Mouse (Mus musculus) embryonic facial prominence, embryonic 10.5 days (tissue): ENCODE measurements at regions not wholly inside any gene's neighbourhood (a gene's known extent, or its start where the extent isn't known, plus 50 kb on each side); places are given as distances from the start of the nearest gene placed in this dataset.
A peak's percentile ranks its signal among the peaks of the same experiment; 100 is the strongest.
"Not testable (repeated sequence)": the region's sequence is repeated elsewhere in the genome, so short reads cannot be mapped to it uniquely, and the experiment has no call there.

Experiments used
- DNase-seq: peaks from one replicate; pipeline ENCODE4 v3.0.0-alpha.2; 2017; ENCODE audit warnings: low spot score
- H3K27ac ChIP-seq: fragments of 300-500 bp; sonication (generic); replicated peaks from 2 replicates; pipeline ENCODE4 v1.5.1; 2016; ENCODE audit warnings: mild to moderate bottlenecking
- H3K27me3 ChIP-seq: fragments of 300-500 bp; sonication (generic); replicated peaks from 2 replicates; pipeline ENCODE4 v1.6.1; 2016; ENCODE audit warnings: low read depth, mild to moderate bottlenecking; ENCODE audit not compliant: poor library complexity, severe bottlenecking
- H3K36me3 ChIP-seq: fragments of 300-500 bp; sonication (generic); replicated peaks from 2 replicates; pipeline ENCODE4 v1.6.1; 2016; ENCODE audit warnings: mild to moderate bottlenecking, moderate library complexity
- H3K4me1 ChIP-seq: fragments of 300-500 bp; sonication (generic); 2 replicates; pipeline ENCODE4 v1.6.1; 2016
- H3K4me3 ChIP-seq: fragments of 300-500 bp; sonication (generic); 2 replicates; pipeline ENCODE4 v1.5.1; 2016; ENCODE audit warnings: mild to moderate bottlenecking, moderate library complexity
- H3K9me3 ChIP-seq: fragments of 300-500 bp; sonication (generic); 2 replicates; pipeline ENCODE4 v1.6.1; 2016; ENCODE audit warnings: mild to moderate bottlenecking
- WGBS: fragments of 180-500 bp; shearing (Covaris S2); methylation state at CpG from one replicate; pipeline ENCODE4 v1.1.7; 2016; 5-methylcytosine and 5-hydroxymethylcytosine counted together

DNA sequence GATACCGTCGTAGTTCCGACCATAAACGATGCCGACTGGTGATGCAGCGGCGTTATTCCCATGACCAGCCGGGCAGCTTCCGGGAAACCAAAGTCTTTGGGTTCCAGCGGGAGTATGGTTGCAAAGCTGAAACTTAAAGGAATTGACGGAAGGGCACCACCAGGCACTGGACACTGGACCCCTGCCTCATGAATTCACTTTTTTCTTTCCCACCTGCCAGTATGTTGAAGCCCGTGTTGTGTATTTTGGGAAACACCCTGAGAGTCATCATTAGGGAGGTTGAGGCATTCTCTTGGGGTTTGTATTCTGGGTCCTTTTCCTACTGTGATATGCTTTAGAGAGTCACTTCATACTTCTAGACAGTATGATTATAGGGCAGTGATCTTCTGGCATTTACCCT, 197.9 kb downstream of the Samd9l start:
- 56% methylated on average over 12 of the region's 12 CpGs for WGBS
- H3K4me1 ChIP-seq, H3K4me3 ChIP-seq, H3K36me3 ChIP-seq, H3K27ac ChIP-seq, H3K27me3 ChIP-seq: not testable (repeated sequence)
- peak; percentile 76 for DNase-seq
- H3K9me3 ChIP-seq: peaks cover 26% of the 10 kb centered on the region

DNA sequence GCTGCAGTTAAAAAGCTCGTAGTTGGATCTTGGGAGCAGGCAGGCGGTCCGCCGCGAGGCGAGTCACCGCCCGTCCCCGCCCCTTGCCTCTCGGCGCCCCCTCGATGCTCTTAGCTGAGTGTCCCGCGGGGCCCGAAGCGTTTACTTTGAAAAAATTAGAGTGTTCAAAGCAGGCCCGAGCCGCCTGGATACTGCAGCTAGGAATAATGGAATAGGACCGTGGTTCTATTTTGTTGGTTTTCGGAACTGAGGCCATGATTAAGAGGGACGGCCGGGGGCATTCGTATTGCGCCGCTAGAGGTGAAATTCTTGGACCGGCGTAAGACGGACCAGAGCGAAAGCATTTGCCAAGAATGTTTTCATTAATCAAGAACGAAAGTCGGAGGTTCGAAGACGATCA, 198.3 kb downstream of the Samd9l start:
- no peaks in the 10 kb centered on the region for H3K4me1 ChIP-seq
- H3K9me3 ChIP-seq: peaks cover 24% of the 10 kb centered on the region
- no peaks in the 10 kb centered on the region for H3K27me3 ChIP-seq
- no peaks in the 10 kb centered on the region for H3K36me3 ChIP-seq
- WGBS: 64% methylated on average over 33 of the region's 33 CpGs
- no peak for DNase-seq
- no peak overlapping the region for H3K4me3 ChIP-seq
- H3K27ac ChIP-seq: no peak overlapping the region

DNA sequence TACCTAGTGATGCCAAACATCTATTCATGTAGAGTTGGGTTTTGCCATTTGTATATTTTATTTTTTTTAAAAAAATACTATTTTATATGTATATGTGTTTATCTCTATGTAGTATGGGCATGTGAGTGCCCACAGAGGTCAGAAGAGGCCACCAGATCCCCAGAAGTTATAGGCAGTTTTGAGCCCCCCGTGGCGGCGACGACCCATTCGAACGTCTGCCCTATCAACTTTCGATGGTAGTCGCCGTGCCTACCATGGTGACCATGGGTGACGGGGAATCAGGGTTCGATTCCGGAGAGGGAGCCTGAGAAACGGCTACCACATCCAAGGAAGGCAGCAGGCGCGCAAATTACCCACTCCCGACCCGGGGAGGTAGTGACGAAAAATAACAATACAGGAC, 198.8 kb downstream of the Samd9l start:
- not testable (repeated sequence) for H3K27me3 ChIP-seq
- 85% methylated on average over 18 of the region's 18 CpGs for WGBS

DNA sequence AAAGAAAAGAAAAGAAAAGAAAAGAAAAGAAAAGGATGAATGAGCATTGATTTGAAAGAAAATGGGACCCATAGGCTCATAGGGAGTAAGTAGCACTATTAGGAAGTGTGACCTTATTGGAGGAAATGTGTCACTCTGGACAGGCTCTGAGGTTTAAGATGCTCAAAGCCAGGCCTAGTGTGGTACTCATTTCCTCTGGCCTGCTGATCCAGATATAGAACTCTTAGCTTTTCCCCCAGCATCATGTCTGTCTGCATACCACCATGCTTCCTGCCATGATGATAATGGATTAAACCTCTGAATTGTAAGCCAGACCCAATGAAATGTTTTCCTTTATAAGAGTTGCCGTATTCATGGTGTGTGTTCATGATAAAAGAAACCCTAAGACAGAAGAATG, 206.9 kb downstream of the Samd9l start:
- H3K36me3 ChIP-seq, H3K4me1 ChIP-seq, H3K27me3 ChIP-seq, DNase-seq, H3K27ac ChIP-seq, H3K4me3 ChIP-seq: not testable (repeated sequence)
- WGBS: 71% methylated on average over 1 of the region's 1 CpGs
- peaks cover 24% of the 10 kb centered on the region for H3K9me3 ChIP-seq

More for the DNA sequence above, 198.8 kb downstream of the Samd9l start:
- not testable (repeated sequence) for H3K36me3 ChIP-seq, H3K4me3 ChIP-seq, H3K4me1 ChIP-seq, H3K27ac ChIP-seq
- peak; percentile 91 for DNase-seq
- peaks cover 24% of the 10 kb centered on the region for H3K9me3 ChIP-seq

DNA sequence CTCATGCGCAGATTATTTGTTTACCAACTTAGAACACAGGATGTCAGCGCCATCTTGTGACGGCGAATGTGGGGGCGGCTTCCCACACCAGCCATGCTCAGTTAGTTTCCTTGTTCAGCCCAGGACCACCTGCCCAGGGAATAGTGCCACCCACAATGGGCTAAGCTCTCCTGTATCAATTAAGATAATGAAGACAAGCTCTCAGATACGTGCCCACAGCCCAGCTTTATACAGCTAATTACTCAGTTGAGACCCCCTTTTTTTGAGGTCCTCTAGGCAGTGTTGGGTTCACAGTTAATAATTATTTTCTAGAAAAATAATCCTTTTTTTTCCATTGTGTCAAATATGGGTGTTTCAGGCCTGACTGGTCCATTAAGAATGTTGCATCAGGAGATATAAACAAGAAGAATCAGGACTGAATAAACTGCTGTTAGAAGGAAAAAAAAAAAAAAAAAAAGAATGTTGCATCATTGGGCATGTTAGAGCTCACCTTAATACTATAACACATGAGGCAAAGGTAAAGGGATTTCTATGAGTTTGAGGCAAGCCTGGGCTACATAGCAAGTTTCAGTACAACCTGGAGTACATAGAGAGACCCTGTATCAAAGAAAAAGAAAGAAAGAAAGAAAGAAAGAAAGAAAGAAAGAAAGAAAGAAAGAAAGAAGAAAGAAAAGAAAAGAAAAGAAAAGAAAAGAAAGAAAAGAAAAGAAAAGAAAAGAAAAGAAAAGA, 207.5 kb downstream of the Samd9l start:
- H3K4me1 ChIP-seq, DNase-seq, H3K27me3 ChIP-seq, H3K36me3 ChIP-seq, H3K4me3 ChIP-seq, H3K27ac ChIP-seq: not testable (repeated sequence)
- WGBS: 84% methylated on average over 6 of the region's 6 CpGs
- H3K9me3 ChIP-seq: peaks cover 20% of the 10 kb centered on the region

DNA sequence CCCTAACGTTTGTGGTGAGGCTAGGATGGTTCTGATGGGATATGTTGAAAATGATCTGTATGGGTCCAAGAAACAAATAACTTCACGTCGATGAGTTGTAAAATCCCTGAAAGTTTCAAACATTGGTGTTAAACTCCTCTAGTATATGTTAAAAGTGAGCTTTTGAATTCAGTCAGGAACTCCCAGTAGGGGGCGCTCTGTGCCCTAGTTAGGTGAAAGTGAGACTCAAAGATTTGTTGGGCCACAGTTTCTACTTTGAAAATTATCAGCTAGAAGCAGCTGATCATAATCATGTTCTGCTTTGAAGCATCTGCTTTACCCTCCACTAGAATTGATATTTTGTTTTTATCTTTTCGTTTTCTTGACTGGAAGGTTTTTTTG, 215.6 kb downstream of the Samd9l start:
- H3K4me1 ChIP-seq: no peaks in the 10 kb centered on the region
- DNase-seq: peak; percentile 29
- H3K36me3 ChIP-seq: no peaks in the 10 kb centered on the region
- 0 out of 2 replicates have a peak, but pooled peaks cover 4% of the 10 kb centered on the region for H3K27me3 ChIP-seq
- H3K9me3 ChIP-seq: peaks cover 38% of the 10 kb centered on the region
- H3K27ac ChIP-seq: no peak overlapping the region
- WGBS: 43% methylated on average over 5 of the region's 5 CpGs
- H3K4me3 ChIP-seq: no peak overlapping the region

DNA sequence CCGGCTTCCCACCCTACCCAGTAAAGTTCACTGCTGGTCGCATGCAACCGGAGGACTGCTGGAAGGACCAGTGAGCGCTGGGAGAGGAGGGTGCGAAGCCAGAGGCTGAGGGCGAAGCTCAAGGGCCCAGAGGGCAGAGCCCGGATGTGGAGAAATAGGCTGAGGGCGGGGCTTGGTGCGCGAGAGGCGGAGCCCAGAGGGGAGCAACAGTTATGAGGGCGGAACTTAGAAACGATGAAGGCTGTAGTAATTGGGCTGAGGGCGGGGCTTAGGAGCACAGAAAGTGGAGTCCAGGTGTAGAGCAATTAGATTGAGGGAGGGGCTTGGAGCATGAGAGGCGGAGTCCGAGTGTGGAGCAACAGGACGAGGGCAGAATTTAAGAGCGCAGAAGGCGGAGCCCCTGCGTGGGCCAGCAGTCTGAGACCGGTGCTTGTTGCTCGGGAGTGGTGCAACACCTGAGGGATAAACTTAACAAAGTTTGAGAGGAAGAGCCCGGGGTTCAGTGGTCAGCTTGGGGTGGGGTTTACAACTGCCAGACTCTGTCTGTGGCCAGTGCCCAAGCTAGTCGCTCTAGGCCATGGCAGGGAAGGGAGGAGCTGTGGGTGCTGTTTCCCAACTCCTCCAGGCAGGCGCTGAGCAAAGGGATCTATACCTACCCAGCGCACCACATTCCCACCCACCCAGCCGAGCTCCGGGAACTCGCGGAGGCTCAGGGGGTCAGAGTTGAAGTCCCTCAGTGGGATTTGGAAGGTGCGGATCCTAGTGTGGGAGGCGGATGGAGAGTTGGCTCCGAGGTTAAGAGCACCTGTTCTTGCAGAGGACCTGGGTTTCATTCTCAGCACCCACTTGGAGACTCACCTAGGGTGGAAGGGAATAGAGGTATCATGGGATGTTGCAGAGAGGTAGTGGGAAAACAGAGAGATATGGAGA, 216.2 kb downstream of the Samd9l start:
- H3K9me3 ChIP-seq: peaks cover 38% of the 10 kb centered on the region
- 0 out of 2 replicates have a peak, but pooled peaks cover 4% of the 10 kb centered on the region for H3K27me3 ChIP-seq
- WGBS: 44% methylated on average over 33 of the region's 33 CpGs
- H3K4me1 ChIP-seq: no peaks in the 10 kb centered on the region
- DNase-seq: peak; percentile 38
- no peaks in the 10 kb centered on the region for H3K36me3 ChIP-seq
- peak overlapping the region; percentile 36 for H3K4me3 ChIP-seq
- H3K27ac ChIP-seq: no peak overlapping the region

DNA sequence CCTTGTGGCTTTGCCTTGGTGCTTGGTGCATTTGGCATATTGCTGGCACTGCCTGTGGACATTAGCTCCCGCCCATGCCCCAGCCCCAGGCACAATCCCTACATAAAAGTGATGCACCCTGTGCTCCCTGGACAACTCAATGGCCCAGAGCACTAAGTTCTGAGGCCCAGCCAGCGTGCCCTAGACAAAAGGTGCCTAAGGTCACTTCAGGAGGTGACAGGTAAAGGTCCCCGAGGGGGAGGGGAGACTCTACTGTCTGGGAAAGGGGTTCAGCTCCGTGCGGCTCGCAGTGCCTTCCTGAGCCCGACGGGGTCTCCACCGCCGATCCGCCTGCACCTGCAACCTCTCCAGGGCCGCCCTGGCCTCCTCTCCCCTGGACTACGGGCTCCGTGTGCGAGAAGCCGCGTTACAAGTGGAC, 216.9 kb downstream of the Samd9l start:
- H3K27me3 ChIP-seq, H3K4me1 ChIP-seq, DNase-seq, H3K36me3 ChIP-seq, H3K27ac ChIP-seq: not testable (repeated sequence)
- Histone ChIP-seq H3K4me3 (peak overlapping the region; percentile 36), H3K9me3 (peaks cover 38% of the 10 kb centered on the region)
- 36% methylated on average over 17 of the region's 17 CpGs for WGBS

DNA sequence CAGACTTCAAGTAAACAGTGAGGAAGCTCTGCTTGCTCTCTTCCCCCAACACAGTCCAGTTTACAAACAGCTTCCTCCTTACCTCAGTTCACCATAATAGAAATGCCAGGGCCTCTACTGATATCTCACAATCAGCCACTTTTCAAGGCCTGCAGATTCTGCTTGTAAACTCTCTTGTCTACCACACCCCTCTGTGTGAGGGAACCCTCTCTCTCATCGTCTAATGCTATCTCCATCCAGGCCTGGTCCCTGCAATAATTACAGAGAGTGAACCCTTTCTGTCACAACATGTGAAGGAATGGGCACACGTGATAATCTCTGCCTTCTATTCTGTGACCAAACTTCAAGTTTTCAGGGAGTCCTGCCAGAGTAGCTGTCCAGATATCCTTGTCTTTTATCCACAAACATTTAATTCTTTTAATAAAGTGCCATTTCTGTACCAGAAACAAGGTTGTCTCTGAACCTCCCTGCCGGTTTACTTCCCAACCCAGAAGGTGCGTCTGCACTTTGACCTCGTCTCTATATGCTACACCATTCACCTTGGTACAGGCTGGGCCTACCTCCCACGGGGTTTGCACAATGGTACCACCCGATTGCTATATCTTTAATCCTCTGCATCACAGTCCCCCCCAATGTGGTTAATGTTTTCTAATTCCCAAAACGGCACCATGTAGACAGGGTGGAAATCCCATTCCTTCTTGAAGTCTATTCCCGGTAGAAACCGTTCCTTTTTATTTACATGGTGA, 219.6 kb downstream of the Samd9l start:
- DNase-seq, H3K27ac ChIP-seq, H3K27me3 ChIP-seq, H3K4me3 ChIP-seq, H3K4me1 ChIP-seq, H3K36me3 ChIP-seq: not testable (repeated sequence)
- H3K9me3 ChIP-seq: peaks cover 38% of the 10 kb centered on the region
- 83% methylated on average over 8 of the region's 10 CpGs for WGBS

DNA sequence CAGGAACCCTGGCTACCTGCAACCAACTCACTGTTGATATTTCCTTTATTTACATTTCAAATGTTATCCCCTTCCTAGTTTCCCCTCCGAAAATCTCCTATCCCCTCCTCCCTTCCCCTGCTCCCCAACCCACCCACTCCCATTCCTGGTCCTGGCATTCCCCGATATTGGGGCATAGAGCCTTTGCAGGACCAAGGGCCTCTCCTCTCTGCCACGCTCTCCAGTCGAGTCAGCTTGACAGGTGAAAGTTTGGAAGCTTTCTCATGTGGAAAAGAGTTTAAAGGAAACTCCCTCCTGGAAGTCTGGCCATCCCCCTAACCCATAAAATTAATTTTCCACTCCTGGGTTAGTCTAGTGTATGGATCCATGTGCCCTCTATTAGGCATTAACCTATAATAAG, 229.9 kb downstream of the Samd9l start:
- H3K9me3 ChIP-seq, H3K4me1 ChIP-seq, DNase-seq, H3K36me3 ChIP-seq, H3K27ac ChIP-seq, H3K27me3 ChIP-seq, H3K4me3 ChIP-seq: not testable (repeated sequence)
- 79% methylated on average over 4 of the region's 4 CpGs for WGBS

DNA sequence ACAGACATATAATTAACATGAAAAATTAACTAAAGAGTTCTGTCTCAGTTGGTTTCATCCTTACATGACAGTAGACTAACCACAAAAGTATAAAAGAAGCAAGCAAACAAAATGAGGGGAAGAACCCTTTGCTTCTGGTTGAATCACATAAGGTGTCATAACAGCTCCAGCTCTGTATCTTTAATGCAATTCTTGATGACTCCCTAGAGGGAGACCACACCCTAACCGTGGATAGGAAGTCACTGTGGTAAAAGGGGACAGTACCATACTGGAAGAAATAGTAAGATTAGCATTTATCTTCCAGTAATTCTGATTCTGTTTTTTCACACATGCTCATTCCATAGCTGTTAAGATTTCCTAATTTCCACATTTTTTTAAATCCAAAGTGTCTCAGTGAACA, 233.2 kb downstream of the Samd9l start:
- not testable (repeated sequence) for DNase-seq, H3K9me3 ChIP-seq, H3K27me3 ChIP-seq, H3K4me3 ChIP-seq, H3K36me3 ChIP-seq, H3K4me1 ChIP-seq, H3K27ac ChIP-seq
- WGBS: 43% methylated on average over 1 of the region's 1 CpGs

DNA sequence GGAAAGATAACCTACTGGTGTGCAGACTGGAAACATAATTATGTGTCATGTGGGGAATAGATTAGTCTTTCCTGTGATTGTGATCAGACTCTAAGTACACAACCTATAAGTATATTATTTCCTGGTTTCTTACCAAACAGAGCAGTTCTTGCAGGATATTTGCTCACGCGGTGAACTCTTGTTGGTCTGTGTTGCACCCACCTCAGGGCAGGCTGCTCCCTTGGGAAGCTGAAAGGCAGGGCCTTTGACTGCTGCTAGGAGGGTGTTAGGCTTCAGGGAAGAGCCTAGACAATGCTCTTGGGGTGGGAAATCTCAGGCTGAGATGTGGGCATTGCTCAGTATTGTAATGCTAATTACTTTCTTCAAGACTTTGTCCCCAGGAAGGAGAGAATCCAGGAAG, 247.5 kb downstream of the Samd9l start:
- H3K36me3 ChIP-seq, H3K27me3 ChIP-seq, H3K4me3 ChIP-seq, H3K27ac ChIP-seq, DNase-seq, H3K4me1 ChIP-seq, H3K9me3 ChIP-seq: not testable (repeated sequence)
- 37% methylated on average over 2 of the region's 2 CpGs for WGBS
